Mouse (Mus musculus) liver, embryonic 14.5 days (tissue): ENCODE results near the gene Iqcf1.

ENCODE experiments used
- CTCF ChIP-seq: IDR thresholded peaks from 2 replicates; pipeline ENCODE4 v1.5.1; 2016; ENCODE audit warnings: antibody characterized with exemption, low read depth, control low read depth
- EP300 ChIP-seq: IDR thresholded peaks from 2 replicates; pipeline ENCODE4 v1.6.1; 2016; ENCODE audit warnings: antibody characterized with exemption, low read depth

DNA sequence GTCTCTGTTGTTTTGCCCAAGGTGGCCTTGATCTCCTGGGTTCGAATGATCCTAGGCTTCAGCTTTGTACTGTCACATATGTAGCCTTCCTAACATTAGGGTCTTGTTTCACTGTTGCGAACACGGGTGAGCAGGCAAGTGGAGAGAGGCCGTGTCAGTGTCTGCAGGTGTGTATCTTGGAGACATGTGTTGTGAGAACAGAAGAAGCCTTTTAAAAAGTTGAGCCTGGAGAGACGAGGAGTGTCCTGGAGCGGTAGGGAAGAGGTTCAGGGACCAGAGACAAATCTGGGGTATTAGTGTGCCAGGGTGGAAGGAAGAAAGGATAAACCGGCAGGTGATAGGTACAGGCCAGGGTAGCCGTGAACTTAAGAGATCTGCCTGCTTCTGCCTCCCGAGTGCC, 21.7 kb upstream of the Iqcf1 start:
- TF ChIP-seq CTCF (no peak), EP300 (no peak)
